ENCODE assay signal across 12 mouse cellular contexts in the genomic region with DNA sequence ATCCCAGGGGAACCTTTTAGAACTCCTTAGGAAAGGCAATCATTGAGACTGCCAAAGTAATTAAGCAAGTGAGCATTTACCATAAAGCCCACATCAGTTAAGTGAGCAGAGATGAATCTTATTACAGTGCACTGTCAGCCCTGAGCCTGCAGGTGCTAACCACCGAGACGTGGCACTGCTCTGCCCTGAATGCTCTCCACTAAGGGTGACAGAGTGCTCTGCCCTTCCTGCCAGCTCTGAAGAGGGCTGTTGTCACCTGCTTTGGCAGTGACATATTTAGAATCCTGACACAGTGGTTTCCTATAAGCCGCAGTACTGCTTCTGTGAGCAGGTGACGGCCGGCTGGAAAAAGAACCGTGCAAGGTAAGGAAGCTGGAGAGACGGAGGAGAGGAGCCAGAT. TPM values are rescaled to one million over a fixed set of nuclear protein-coding genes. Genes with fewer than 3 reads are reported as not detected.
DNase-seq lines count a peak whose midpoint lies in the region; ATAC-seq lines count a peak whose summit lies in the region.
"Had no signal": no experiment of that assay in that cellular context is flagged by ENCODE, and none has a peak within 500 bp of the region (broad histone marks: within the 10 kb centered on the region; RNA-seq: fewer than 3 reads in every experiment).

No protein-coding gene starts in this region.

- peak; percentile 2 for DNase-seq in cerebellum, adult 9-11 months
- DNase-seq in cerebellum, adult 11 months: no peak
- DNase-seq in A20 (ENCODE audit: low read depth, low spot score): peak; percentile 79
- DNase-seq in naive thymus-derived CD4-positive, alpha-beta T cell, adult 2 months (ENCODE audit: low read depth): peak; percentile 53
- DNase-seq in ovary, postnatal 14 days (ENCODE audit: low spot score): no peak
- no peak for DNase-seq in spleen, adult 12 weeks (ENCODE audit: low spot score)
- DNase-seq: lung, adult 2 months had no signal

- H3K36me3 ChIP-seq in heart, embryonic 11.5 days (ENCODE audit: control insufficient read depth, insufficient read depth, low read length): no peaks in the 10 kb centered on the region
- H3K36me3 ChIP-seq: limb, embryonic 12.5 days had no signal

- H3K27ac ChIP-seq in heart, embryonic 11.5 days (ENCODE audit: low read depth, low read length): no peak overlapping the region
- H3K27ac ChIP-seq: limb, embryonic 12.5 days had no signal

- H3K4me2 ChIP-seq in heart, embryonic 11.5 days: peak overlapping the region; percentile 42
- H3K4me2 ChIP-seq: limb, embryonic 12.5 days had no signal

- peaks cover 12% of the 10 kb centered on the region for H3K4me1 ChIP-seq in heart, embryonic 11.5 days (ENCODE audit: control insufficient read depth, insufficient read depth, low read length)

- H3K4me3 ChIP-seq in heart, embryonic 11.5 days (ENCODE audit: low read depth, low read length): no peak overlapping the region
- H3K4me3 ChIP-seq: limb, embryonic 12.5 days had no signal

- WGBS in heart, embryonic 11.5 days (ENCODE audit: insufficient replicate concordance): 48% methylated on average over 7 of the region's 7 CpGs

- no peaks in the 10 kb centered on the region for H3K9me3 ChIP-seq in heart, embryonic 11.5 days (replicated peaks; ENCODE audit: control insufficient read depth, low read length)
- H3K9me3 ChIP-seq: limb, embryonic 12.5 days had no signal

- H3K9ac ChIP-seq in heart, embryonic 11.5 days (ENCODE audit: low read depth, low read length): no peak overlapping the region
- H3K9ac ChIP-seq: limb, embryonic 12.5 days had no signal

- H3K27me3 ChIP-seq in heart, embryonic 11.5 days (ENCODE audit: control insufficient read depth, insufficient read depth, low read length): no peaks in the 10 kb centered on the region
- H3K27me3 ChIP-seq: limb, embryonic 12.5 days had no signal

- no peak for ATAC-seq in heart, embryonic 11.5 days (replicated peaks; ENCODE audit: insufficient number of reproducible peaks, low FRiP score, low TSS enrichment)
- no peak for ATAC-seq in erythroid progenitor cell, adult 5-6 weeks (replicated peaks; ENCODE audit: low FRiP score, poor library complexity, severe bottlenecking)
- ATAC-seq: intestine, embryonic 16.5 days had no signal

RNA-seq across cellular contexts. Expression of gene Kcnip2, which starts 38.7 kb away (rescaled TPM):
- polyA plus RNA-seq in heart, embryonic 11.5 days (2014; fragmentation: Nextera tagmentation; extraction: Ambion mirVana): 0.45 and 0.66 TPM in 2 replicates
- not detected in 2 replicates for total RNA-seq in erythroid progenitor cell, adult 5-6 weeks (2015; ENCODE audit: low replicate concordance)
- 0.26 TPM in 1 of 2 replicates, not detected in the other for total RNA-seq in erythroid progenitor cell, adult 5-6 weeks (2017; ENCODE audit: low replicate concordance)
- polyA plus RNA-seq: C2C12 had no signal

Comparison
In these comparisons a context has a peak if more than half of its experiments do, and no peak if none do; other contexts are left out.
1. DNase-seq: peak in cerebellum, adult 9-11 months (single experiment), A20 (single experiment) and naive thymus-derived CD4-positive, alpha-beta T cell, adult 2 months (single experiment); none in cerebellum, adult 11 months (single experiment), ovary, postnatal 14 days (single experiment) and spleen, adult 12 weeks (single experiment).